Mouse (Mus musculus) heart, postnatal 10 days (tissue): Measurements from ENCODE around the gene Nfasc. TPM values are rescaled to one million over a fixed set of nuclear protein-coding genes. Genes with fewer than 3 reads are reported as not detected.

Experiments used
- DNase-seq, 2 experiments: peaks; one replicate each; pipeline ENCODE4 v3.0.0; 2021
- intact Hi-C: fragments of 180-260 bp; cut with DNase I; formaldehyde crosslinking; loops from one replicate; pipeline ENCODE4 v1.15.1; 2025
- total RNA-seq, 2 experiments: library from RNA; stranded (reverse); gene quantifications; 2 replicates each; pipeline ENCODE4 v1.2.3; 2021

Nfasc gene
- total RNA-seq, 2 experiments from 2014 or later, result 0.26 to 0.35 TPM

GRCm38 (mm10) chr1:132736171-132736570 lies 5.4 kb downstream of the Nfasc start:
- intact Hi-C loops, result no loop called here
- DNase-seq, result no peak

- peak; percentile 15 to 47 for DNase-seq
- intact Hi-C loops, result no loop called here
Measured at GRCm38 (mm10) chr1:132733873-132734447, 7.6 kb downstream of the Nfasc start.

GRCm38 (mm10) chr1:132732307-132732706 lies 9.3 kb downstream of the Nfasc start:
- no peak for DNase-seq
- intact Hi-C loops, result no loop called here

- no peak for DNase-seq
- intact Hi-C loops, result no loop called here
Measured at GRCm38 (mm10) chr1:132727548-132727947, 14.0 kb downstream of the Nfasc start.

GRCm38 (mm10) chr1:132722362-132722761 lies 19.2 kb downstream of the Nfasc start:
- intact Hi-C loops, result no loop called here
- DNase-seq, result no peak

- DNase-seq, result no peak
- intact Hi-C loops, result no loop called here
Measured at GRCm38 (mm10) chr1:132721266-132721665, 20.3 kb downstream of the Nfasc start.

- no peak for DNase-seq
- intact Hi-C loops, result no loop called here
Measured at GRCm38 (mm10) chr1:132718225-132718624, 23.4 kb downstream of the Nfasc start.

- intact Hi-C loops, result no loop called here
- DNase-seq, result no peak
Measured at GRCm38 (mm10) chr1:132715044-132715443, 26.6 kb downstream of the Nfasc start.

- intact Hi-C loops, result no loop called here
- no peak for DNase-seq
Measured at GRCm38 (mm10) chr1:132709419-132709818, 32.2 kb downstream of the Nfasc start.

- no peak for DNase-seq
- intact Hi-C loops, result no loop called here
Measured at GRCm38 (mm10) chr1:132707301-132707700, 34.3 kb downstream of the Nfasc start.

- intact Hi-C loops, result no loop called here
Measured at GRCm38 (mm10) chr1:132703467-132703866, 38.1 kb downstream of the Nfasc start.

GRCm38 (mm10) chr1:132696926-132697325 lies 44.7 kb downstream of the Nfasc start:
- intact Hi-C loops, result no loop called here
- DNase-seq, result no peak

More at GRCm38 (mm10) chr1:132703467-132703866, 38.1 kb downstream of the Nfasc start:
- no peak for DNase-seq

GRCm38 (mm10) chr1:132696232-132696631 lies 45.4 kb downstream of the Nfasc start:
- intact Hi-C loops, result no loop called here

GRCm38 (mm10) chr1:132694007-132694406 lies 47.6 kb downstream of the Nfasc start:
- no peak for DNase-seq
- intact Hi-C loops, result no loop called here

More at GRCm38 (mm10) chr1:132696232-132696631, 45.4 kb downstream of the Nfasc start:
- DNase-seq, result no peak

- intact Hi-C loops, result no loop called here
- DNase-seq, result no peak
Measured at GRCm38 (mm10) chr1:132689181-132689580, 52.4 kb downstream of the Nfasc start.

GRCm38 (mm10) chr1:132678935-132679334 lies 62.7 kb downstream of the Nfasc start:
- DNase-seq, result no peak
- intact Hi-C loops, result no loop called here

GRCm38 (mm10) chr1:132678076-132678475 lies 63.5 kb downstream of the Nfasc start:
- intact Hi-C loops, result no loop called here
- peak; percentile 15 to 32 for DNase-seq

GRCm38 (mm10) chr1:132672704-132673103 lies 68.9 kb downstream of the Nfasc start:
- DNase-seq, result no peak
- intact Hi-C loops, result no loop called here

- intact Hi-C loops, result no loop called here
- peak; percentile 45 to 50 for DNase-seq
Measured at GRCm38 (mm10) chr1:132669200-132669599, 72.4 kb downstream of the Nfasc start.

- intact Hi-C loops, result no loop called here
- DNase-seq, result no peak
Measured at GRCm38 (mm10) chr1:132660354-132660753, 81.2 kb downstream of the Nfasc start.

GRCm38 (mm10) chr1:132659604-132660003 lies 82.0 kb downstream of the Nfasc start:
- DNase-seq, result no peak
- intact Hi-C loops, result no loop called here

- intact Hi-C loops, result no loop called here
- no peak for DNase-seq
Measured at GRCm38 (mm10) chr1:132655611-132656010, 86.0 kb downstream of the Nfasc start.

GRCm38 (mm10) chr1:132654769-132655168 lies 86.8 kb downstream of the Nfasc start:
- no peak for DNase-seq
- intact Hi-C loops, result no loop called here
